Mouse (Mus musculus) sigmoid colon, adult 10 weeks (tissue): ENCODE results near the gene Nt5c3b. TPM values are rescaled to one million over a fixed set of nuclear protein-coding genes. Genes with fewer than 3 reads are reported as not detected.

ENCODE experiments used
- polyA plus RNA-seq: library from polyadenylated mRNA; stranded (reverse); fragments of 350-450 nt; fragmentation: Illumina TruSeq; extraction: RNeasy Lipid Tissue Mini Kit (QIAGEN cat#74804); gene quantifications from one replicate; pipeline ENCODE4 v1.2.3, GENCODE M21; 2014; ENCODE audit warnings: low read depth, low replicate concordance

Gene Nt5c3b
- polyA plus RNA-seq = 7.8 TPM

DNA sequence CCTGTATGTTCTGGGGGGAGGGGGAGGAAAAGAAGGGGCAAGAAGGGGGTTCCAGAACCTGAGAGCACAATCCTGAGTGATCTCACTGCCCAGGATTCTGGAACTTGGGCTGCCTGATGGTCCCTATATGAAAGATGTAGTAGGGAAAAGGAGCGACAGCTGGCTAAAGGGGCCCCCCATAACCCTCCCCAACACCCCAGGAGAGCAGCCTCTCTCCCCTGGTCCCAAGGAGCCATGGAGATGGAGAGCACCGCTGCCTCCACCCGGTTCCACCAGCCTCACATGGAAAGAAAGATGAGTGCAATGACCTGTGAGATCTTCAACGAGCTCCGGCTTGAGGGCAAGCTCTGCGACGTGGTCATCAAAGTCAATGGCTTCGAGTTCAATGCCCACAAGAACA is at the start of gene Nt5c3b, which contains the start of gene Klhl10:
Nt5c3b (minus strand) TSS at position 12 of the 400 bp plus-strand sequence.
Klhl10 (plus strand) TSS at position 121 of the 400 bp plus-strand sequence.

DNA sequence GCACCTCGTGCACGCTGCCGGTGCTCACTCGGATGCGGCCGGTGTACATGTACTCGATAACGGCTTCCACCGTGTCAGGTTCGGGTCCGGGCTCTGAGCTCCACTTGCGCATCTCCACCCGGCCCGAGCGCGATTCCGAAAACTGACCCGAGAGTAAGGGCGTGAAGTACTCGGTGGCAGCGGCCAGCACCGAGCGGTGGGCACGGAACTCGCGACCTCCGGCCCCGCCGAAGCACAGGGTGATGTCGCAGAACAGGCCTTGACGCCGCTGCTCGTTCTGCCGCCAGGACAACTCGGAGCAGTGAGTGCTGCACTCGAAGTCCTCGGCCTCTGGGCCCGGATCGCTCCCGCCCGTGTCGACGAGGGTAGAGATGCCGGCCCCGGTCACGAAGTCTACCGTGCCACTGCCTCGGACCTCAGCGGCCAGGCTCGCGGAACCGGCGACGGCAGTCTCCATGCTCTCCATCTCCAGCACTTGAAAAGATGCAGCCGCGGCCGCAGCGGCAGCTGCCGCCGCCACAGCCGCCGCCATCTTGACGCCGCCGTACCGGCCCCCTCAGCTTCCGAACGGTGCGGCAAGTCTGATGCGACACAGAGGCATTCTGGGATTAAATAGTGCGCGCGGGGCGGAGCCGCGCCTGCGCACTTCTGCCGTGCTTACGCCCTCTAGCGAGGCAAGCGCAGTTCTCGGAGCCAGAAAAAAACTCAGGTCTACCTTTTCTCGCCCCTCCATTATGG is 30.8 kb upstream of the Nt5c3b start, which contains the start of gene Klhl11:
Klhl11 (minus strand) TSS at position 545 of the 738 bp plus-strand sequence.

DNA sequence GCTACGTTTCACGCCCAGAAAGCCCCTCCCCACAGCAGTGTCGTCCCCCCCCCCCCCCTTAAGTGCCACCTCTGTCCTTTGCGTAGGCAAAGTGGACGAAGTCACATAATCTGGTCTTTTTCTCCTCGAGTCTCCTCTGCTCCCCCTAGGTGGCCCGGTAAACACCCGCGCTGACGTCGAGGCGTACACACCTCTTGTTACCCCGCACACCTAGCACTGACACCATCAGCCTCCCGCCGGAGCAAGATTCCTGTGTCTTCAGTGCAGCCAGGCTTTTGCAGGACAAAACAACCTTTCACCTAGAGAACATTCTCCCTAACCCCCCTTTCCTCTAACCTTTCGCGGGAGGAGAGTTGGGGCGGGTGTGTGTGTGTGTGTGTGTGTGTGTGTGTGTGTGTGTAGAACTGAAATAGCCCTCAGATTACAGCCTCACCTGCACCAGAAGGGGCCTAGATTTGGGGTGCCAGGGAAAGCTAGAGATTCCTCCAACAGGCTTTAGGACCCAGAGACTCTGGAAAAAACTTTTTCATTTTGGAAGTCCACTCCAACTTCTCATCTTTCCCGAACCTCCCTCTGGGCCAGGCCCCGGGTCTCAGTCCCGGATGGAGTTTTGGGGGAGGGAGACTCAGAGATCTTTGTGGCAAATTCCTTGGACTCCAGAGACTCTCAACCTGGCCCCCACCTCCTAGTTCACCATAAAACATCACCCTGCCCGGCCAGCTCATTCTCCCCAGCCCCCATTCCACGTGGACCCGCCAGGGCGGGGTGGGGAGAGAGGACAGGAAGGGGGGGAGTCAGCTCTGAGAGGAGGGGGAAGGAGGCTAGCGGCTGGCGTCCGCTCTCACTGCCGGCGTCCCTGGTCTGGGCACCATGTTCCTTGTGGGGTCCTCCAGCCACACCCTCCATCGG is 26.4 kb downstream of the Nt5c3b start, which contains the start of gene Fkbp10:
Fkbp10 (plus strand) TSS at position 784 of the 909 bp plus-strand sequence.

DNA sequence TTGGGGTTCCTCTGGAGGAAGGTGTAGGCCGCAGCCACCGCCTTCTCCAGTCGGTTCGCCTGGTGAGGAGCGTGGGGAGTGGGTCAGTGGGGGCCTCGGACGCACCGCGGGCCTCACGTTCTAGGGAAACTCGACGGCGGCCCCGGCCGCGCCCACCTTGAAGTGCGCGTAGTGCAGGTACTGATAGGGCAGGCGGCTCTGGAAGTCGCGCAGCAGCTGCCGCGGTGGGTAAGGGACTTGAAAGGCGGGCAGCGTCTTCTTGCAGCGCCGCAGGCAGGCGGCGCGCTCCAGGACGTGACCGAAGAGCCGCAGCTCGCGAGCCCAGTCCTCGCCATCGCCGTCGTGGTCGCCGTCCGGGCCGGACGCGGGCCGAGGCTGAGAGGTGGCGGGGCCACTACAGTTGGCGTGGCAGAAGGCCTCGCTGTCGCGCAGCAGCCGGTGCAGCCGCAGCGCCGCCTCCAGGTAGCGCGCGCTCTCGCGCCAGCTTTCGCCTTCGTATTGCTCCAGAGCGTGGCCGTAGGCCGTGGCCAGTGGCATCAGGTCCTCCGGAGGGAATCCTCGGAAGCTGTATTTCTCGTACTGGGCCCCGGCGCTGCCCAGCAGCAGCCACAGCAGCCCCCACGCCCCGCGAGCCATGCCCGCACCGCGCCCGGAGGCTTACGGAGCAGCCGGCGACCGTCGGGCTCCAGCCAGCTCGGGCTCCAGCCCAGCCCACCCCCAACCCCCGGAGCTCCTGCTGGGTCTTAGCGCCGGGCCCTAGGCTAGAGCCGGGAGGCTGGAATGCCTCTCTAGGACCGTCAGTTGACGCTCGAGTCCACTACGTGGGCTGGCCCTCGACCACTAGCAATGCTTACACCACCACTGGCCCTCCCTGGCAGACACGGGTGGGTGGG is 27.3 kb downstream of the Nt5c3b start, which contains the start of gene P3h4:
P3h4 (minus strand) TSS at position 816 of the 893 bp plus-strand sequence.

DNA sequence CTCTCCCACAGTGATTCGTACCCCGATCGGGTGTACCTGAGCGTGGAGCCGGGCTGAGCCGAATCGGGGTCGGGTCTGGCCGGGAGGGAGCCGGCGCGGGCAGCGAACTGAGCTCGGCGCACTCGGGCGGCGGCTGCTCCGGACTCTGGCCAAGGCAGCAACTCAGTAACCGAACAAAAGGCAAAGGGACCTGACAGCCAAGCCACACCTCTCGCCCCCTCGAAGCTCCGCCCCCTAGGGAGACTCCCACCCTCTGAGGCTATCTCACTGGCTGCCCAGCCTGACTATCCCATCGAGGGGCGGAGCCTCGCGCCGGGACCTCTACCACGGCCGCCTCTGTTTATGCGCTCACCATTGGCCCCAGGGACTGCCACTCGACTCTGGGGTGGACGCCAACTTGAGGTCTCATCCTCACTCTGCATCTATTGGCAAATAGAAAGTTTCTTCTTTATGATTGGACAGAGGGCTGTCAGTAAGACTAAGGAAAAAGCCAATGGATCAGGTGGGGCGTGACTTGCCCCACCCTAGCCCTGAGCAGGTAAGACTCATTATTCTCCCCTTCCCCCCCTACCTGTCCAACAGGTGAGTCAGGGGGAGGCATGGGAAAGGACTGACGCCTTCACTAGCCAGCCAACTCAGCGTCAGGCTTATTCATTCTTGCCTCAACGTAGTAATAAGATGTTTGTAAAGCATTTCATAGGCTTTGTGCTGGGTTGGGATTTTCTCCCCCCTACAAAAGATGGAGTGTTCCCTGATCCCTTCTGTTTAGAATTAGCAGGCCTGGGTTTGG is 43.8 kb downstream of the Nt5c3b start, which contains the start of gene Jup:
Jup (minus strand) TSS at position 164 of the 790 bp plus-strand sequence.

Other genes with a start within 250 kb of the Nt5c3b start
- not detected for gene Krt9, start 248.6 kb downstream of the Nt5c3b start, polyA plus RNA-seq
- not detected for gene Krt14, start 234.3 kb downstream of the Nt5c3b start, polyA plus RNA-seq
- not detected for gene Krt16, start 192.9 kb downstream of the Nt5c3b start, polyA plus RNA-seq
- not detected for gene Krt17, start 180.8 kb downstream of the Nt5c3b start, polyA plus RNA-seq
- not detected for gene Krt42, start 171.9 kb downstream of the Nt5c3b start, polyA plus RNA-seq
- 1,895 TPM for gene Eif1, start 121.9 kb downstream of the Nt5c3b start, polyA plus RNA-seq
- gene Gast, start 107.4 kb downstream of the Nt5c3b start, polyA plus RNA-seq = not detected
- gene Hap1, start 85.7 kb downstream of the Nt5c3b start, polyA plus RNA-seq = 0.54 TPM
- 5.2 TPM for gene Jup, start 44.0 kb downstream of the Nt5c3b start, polyA plus RNA-seq
- gene P3h4, start 27.0 kb downstream of the Nt5c3b start, polyA plus RNA-seq = 0.88 TPM
- 0.66 TPM for gene Fkbp10, start 26.1 kb downstream of the Nt5c3b start, polyA plus RNA-seq
- 0.69 TPM for gene Klhl10, start 109 bp upstream of the Nt5c3b start, polyA plus RNA-seq
- gene Klhl11, start 30.9 kb upstream of the Nt5c3b start, polyA plus RNA-seq = 5.7 TPM
- gene Acly, start 86.2 kb upstream of the Nt5c3b start, polyA plus RNA-seq = 137 TPM
- gene Ttc25, start 103.8 kb upstream of the Nt5c3b start, polyA plus RNA-seq = 0.41 TPM
- gene Cnp, start 133.1 kb upstream of the Nt5c3b start, polyA plus RNA-seq = 7.9 TPM
- 7.5 TPM for gene Nkiras2, start 177.4 kb upstream of the Nt5c3b start, polyA plus RNA-seq
- gene Dnajc7, start 178.4 kb upstream of the Nt5c3b start, polyA plus RNA-seq = 227 TPM